Mouse (Mus musculus) CH12.LX (cell line): ENCODE data around the gene Mxd1. TPM values are rescaled to one million over a fixed set of nuclear protein-coding genes. Genes with fewer than 3 reads are reported as not detected.

Source experiments
- DNase-seq: peaks from one replicate; pipeline ENCODE4 v3.0.0-alpha.2; 2013; ENCODE audit errors: extremely low read depth
- H3K27ac ChIP-seq: 2 replicates; pipeline ENCODE4 v1.5.1; 2012; ENCODE audit warnings: low read depth, mild to moderate bottlenecking, control low read depth, moderate library complexity; ENCODE audit not compliant: insufficient read depth
- H3K27me3 ChIP-seq: replicated peaks from 2 replicates; pipeline ENCODE3; 2012; ENCODE audit warnings: inconsistent platforms
- H3K36me3 ChIP-seq, 2 experiments: replicated peaks in 1 of 2; 2 replicates each; pipeline versions ENCODE3 to v1.6.1; 2012; ENCODE audit warnings: inconsistent platforms in 1 of 2, low read length in 1 of 2, mild to moderate bottlenecking in 1 of 2, mixed read lengths in 1 of 2, moderate library complexity in 1 of 2; ENCODE audit not compliant: control insufficient read depth in 1 of 2, insufficient read depth in 1 of 2
- H3K4me1 ChIP-seq, 2 experiments: 2 replicates each; pipeline ENCODE4 v1.6.1; 2012; ENCODE audit warnings: inconsistent platforms in 1 of 2, moderate library complexity in 1 of 2; ENCODE audit not compliant: insufficient read depth in 2 of 2, control insufficient read depth in 1 of 2
- H3K4me2 ChIP-seq: 2 replicates; pipeline ENCODE4 v1.6.1; 2012; ENCODE audit warnings: low read depth, mild to moderate bottlenecking, control low read depth; ENCODE audit not compliant: poor library complexity, insufficient read depth, severe bottlenecking
- H3K4me3 ChIP-seq, 3 experiments: fragments of 150-350 bp in 1 of 3; sonication (generic) in 1 of 3; replicated peaks in 1 of 3; 2 replicates each; pipeline versions ENCODE3 to v1.5.1; 2011 to 2012; ENCODE audit warnings: low read depth in 2 of 3, low read length in 2 of 3, mild to moderate bottlenecking in 2 of 3, moderate library complexity in 2 of 3, control low read depth in 1 of 3, improper control_type of control experiment in 1 of 3, inconsistent platforms in 1 of 3, mixed read lengths in 1 of 3; ENCODE audit not compliant: poor library complexity in 1 of 3
- H3K79me2 ChIP-seq: replicated peaks from 2 replicates; pipeline ENCODE4 v1.6.1; 2012; ENCODE audit warnings: mild to moderate bottlenecking, moderate library complexity; ENCODE audit not compliant: control insufficient read depth, poor library complexity, insufficient read depth, severe bottlenecking; ENCODE audit errors: extremely low read depth
- H3K9ac ChIP-seq: 2 replicates; pipeline ENCODE4 v1.6.1; 2012; ENCODE audit warnings: low read depth, mild to moderate bottlenecking, control low read depth, moderate library complexity; ENCODE audit not compliant: insufficient read depth
- H3K9me3 ChIP-seq: replicated peaks from 2 replicates; pipeline ENCODE3; 2012; ENCODE audit warnings: low read length, inconsistent platforms, mixed read lengths
- BHLHE40 ChIP-seq: IDR thresholded peaks from 2 replicates; pipeline ENCODE4 v1.6.1; 2011; ENCODE audit warnings: mild to moderate bottlenecking, low read depth, low read length, improper control_type of control experiment
- ETS1 ChIP-seq: conservative IDR thresholded peaks from 2 replicates; pipeline ENCODE4 v1.6.1; 2012; ENCODE audit warnings: low read depth, mild to moderate bottlenecking, inconsistent platforms, low read length, improper control_type of control experiment, moderate library complexity
- HCFC1 ChIP-seq: IDR thresholded peaks from 2 replicates; pipeline ENCODE4 v1.6.1; 2012; ENCODE audit warnings: low read depth, mild to moderate bottlenecking, inconsistent platforms, low read length, improper control_type of control experiment
- JUN ChIP-seq: IDR thresholded peaks from 2 replicates; pipeline ENCODE4 v1.6.1; 2011; ENCODE audit warnings: low read depth, mild to moderate bottlenecking, low read length, improper control_type of control experiment, moderate library complexity; ENCODE audit not compliant: insufficient read depth
- KAT2A ChIP-seq: IDR thresholded peaks from 2 replicates; pipeline ENCODE4 v1.6.1; 2012; ENCODE audit warnings: low read length, improper control_type of control experiment, inconsistent platforms; ENCODE audit not compliant: insufficient replicate concordance
- MXI1 ChIP-seq: IDR thresholded peaks from 2 replicates; pipeline ENCODE4 v1.6.1; 2011; ENCODE audit warnings: mild to moderate bottlenecking, low read depth, low read length, improper control_type of control experiment
- MYC ChIP-seq: IDR thresholded peaks from 2 replicates; pipeline ENCODE4 v1.6.1; 2011; ENCODE audit warnings: low read depth, mild to moderate bottlenecking, improper control_type of control experiment, low read length
- NELFE ChIP-seq: IDR thresholded peaks from 2 replicates; pipeline ENCODE4 v1.6.1; 2011; ENCODE audit warnings: low read depth, low read length, improper control_type of control experiment
- PAX5 ChIP-seq: IDR thresholded peaks from 2 replicates; pipeline ENCODE4 v1.6.1; 2012; ENCODE audit warnings: low read length, inconsistent platforms, mixed read lengths
- POLR2AphosphoS2 ChIP-seq: IDR thresholded peaks from 2 replicates; pipeline ENCODE4 v1.6.1; 2011; ENCODE audit warnings: low read depth, low read length, improper control_type of control experiment
- UBTF ChIP-seq: IDR thresholded peaks from 2 replicates; pipeline ENCODE4 v1.6.1; 2012; ENCODE audit warnings: low read depth, mild to moderate bottlenecking, inconsistent platforms, low read length, improper control_type of control experiment, moderate library complexity
- ZKSCAN1 ChIP-seq: IDR thresholded peaks from 2 replicates; pipeline ENCODE4 v1.6.1; 2012; ENCODE audit warnings: low read depth, inconsistent platforms, low read length, improper control_type of control experiment, borderline replicate concordance
- ZMIZ1 ChIP-seq: IDR thresholded peaks from 2 replicates; pipeline ENCODE4 v1.6.1; 2012; ENCODE audit warnings: low read depth, mild to moderate bottlenecking, inconsistent platforms, low read length, improper control_type of control experiment
- ZNF384 ChIP-seq: IDR thresholded peaks from 2 replicates; pipeline ENCODE4 v1.6.1; 2012; ENCODE audit warnings: low read depth, low read length, improper control_type of control experiment, inconsistent platforms
- dilution Hi-C: fragments of 300-500 bp; cut with MboI; formaldehyde crosslinking; loops from 2 replicates; pipeline ENCODE4 v1.14.3; 2020; ENCODE audit warnings: low sequenced_read_pairs; ENCODE audit not compliant: extremely low pct_unique_long_range_greater_than_20kb, extremely low pct_ligation_motif_present
- in situ Hi-C: fragments of 300-500 bp; cut with MboI; formaldehyde crosslinking; loops from 3 replicates; pipeline ENCODE4 v1.14.3; 2019; ENCODE audit warnings: low sequenced_read_pairs, low pct_ligation_motif_present, low pct_unique_long_range_greater_than_20kb, mixed read lengths
- polyA plus RNA-seq: library from polyadenylated mRNA; unstranded; fragments of >175 nt; gene quantifications from 2 replicates; pipeline ENCODE4 v1.2.1, GENCODE M21; 2012; ENCODE audit warnings: low read depth; ENCODE audit not compliant: insufficient read length
- total RNA-seq, 2 experiments: library from RNA; depleted of rRNA; stranded (reverse); fragments of 300-350 nt in 1 of 2; fragments of >200 nt in 1 of 2; gene quantifications; 2 replicates each; pipeline ENCODE4 v1.2.3; 2012 to 2014

The Mxd1 gene
- total and polyA plus RNA-seq, 3 experiments = 0.50 to 1.6 (median 0.97) TPM

DNA sequence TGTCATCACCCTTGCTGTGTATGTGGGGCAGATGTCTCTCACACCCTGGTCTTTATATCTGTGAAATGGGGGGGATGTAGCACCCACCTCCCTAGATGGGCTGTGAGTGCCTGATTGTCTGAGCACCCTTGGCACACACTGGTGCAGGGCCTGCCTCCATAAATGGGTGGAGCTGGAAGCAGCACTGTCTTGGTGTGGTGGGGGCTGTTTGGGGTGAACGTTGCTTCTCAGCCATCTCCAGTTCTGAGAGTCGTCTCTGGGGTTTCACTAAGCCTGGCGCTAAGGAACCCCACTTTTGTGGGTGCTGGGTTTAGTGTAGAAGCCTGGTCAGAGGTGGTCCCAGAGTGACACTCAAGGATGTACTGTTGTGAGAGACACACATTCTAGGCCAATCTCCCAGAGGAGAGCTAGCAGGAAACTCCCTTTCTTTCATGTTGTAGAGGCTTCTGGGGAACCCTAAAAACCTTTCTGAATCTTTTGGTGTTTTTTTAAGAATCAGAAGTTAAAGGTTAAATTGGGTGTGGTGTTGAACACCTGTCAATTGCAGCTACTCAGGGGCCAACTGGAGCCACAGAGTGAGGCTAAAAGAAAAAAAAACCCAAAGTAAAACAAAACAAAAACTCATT, 24.1 kb downstream of the Mxd1 start (continued):
- TF ChIP-seq MXI1 = no peak
- TF ChIP-seq, all 38 proteins: peak for 0

DNA sequence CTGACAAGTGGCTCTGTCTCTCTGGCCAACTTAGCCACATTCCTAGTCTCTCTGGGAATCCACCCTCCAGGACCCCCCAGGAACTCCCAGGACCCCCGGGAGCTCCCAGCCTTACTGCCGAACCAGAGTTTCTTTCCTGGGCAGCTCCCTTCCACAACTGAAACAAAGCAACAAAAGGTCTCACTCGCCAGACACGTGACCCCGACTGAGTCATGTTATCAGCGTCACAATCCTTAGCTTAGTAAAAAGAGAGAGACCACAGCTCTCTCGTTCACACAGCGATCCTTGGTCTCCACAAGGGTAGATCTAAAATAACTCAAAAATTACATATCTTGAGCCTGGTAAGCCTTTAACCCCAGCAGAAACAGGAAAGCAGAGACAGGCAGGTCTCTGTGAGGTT, 27.2 kb downstream of the Mxd1 start:
- H3K27me3 ChIP-seq = no peaks in the 10 kb centered on the region
- no peaks in the 10 kb centered on the region for H3K9me3 ChIP-seq
- no peak overlapping the region for H3K4me3 ChIP-seq
- in situ Hi-C loops (no loop called here), dilution Hi-C loops (no loop called here)
- H3K4me1 ChIP-seq = peaks cover 9 to 15% of the 10 kb centered on the region in 2 experiments
- DNase-seq = no peak
- TF ChIP-seq BHLHE40 = peak; percentile 48; the same call in 1 of the 2 replicates
- no peak for TF ChIP-seq KAT2A
- H3K4me2 ChIP-seq = no peak overlapping the region
- H3K27ac ChIP-seq = no peak overlapping the region
- no peaks in the 10 kb centered on the region for H3K79me2 ChIP-seq
- H3K9ac ChIP-seq = no peak overlapping the region
- no peaks in the 10 kb centered on the region for H3K36me3 ChIP-seq

DNA sequence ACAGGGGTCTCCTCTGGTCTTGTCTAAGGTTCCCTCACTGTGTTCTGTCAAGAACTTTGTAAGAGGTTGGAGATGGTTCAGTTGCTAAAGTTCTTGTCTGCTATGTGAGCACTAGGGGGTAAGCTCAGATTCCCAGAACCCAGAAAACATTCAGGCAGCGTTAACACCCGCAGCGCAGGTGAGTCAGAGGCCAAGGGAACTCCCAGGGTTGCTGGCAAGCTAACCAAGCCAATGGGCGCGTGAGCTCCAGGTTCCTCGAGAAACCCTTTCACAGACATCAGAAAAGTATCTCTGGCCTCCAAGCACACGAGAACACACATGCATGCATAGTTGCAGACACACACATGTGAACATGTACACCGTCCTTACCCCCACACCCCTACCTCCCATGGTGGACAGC, 28.2 kb downstream of the Mxd1 start:
- DNase-seq = no peak
- H3K9ac ChIP-seq = no peak overlapping the region
- no peaks in the 10 kb centered on the region for H3K79me2 ChIP-seq
- TF ChIP-seq POLR2AphosphoS2 (no peak), HCFC1 (no peak), NELFE (no peak), MYC (no peak), ZKSCAN1 (no peak), ETS1 (no peak), JUN (no peak), UBTF (no peak), ZMIZ1 (no peak), ZNF384 (no peak), MXI1 (no peak), PAX5 (no peak)
- no peak overlapping the region for H3K4me3 ChIP-seq
- dilution Hi-C loops = no loop called here
- in situ Hi-C loops = no loop called here
- no peaks in the 10 kb centered on the region for H3K27me3 ChIP-seq
- H3K36me3 ChIP-seq = no peaks in the 10 kb centered on the region
- no peak overlapping the region for H3K4me2 ChIP-seq
- no peaks in the 10 kb centered on the region for H3K9me3 ChIP-seq
- H3K4me1 ChIP-seq = peaks cover 9 to 18% of the 10 kb centered on the region in 2 experiments
- H3K27ac ChIP-seq = no peak overlapping the region
